Mouse (Mus musculus) cerebellum, adult 2 months (tissue): ENCODE measurements at regions not wholly inside any gene's neighbourhood (a gene's known extent, or its start where the extent isn't known, plus 50 kb on each side); places are given as distances from the start of the nearest gene placed in this dataset.

Source experiments
- CTCF ChIP-seq: fragments of 200-500 bp; IDR thresholded peaks from 2 replicates; pipeline ENCODE4 v1.5.1; 2011; ENCODE audit warnings: low read depth, mild to moderate bottlenecking, control low read depth, low read length, moderate library complexity, borderline replicate concordance; ENCODE audit not compliant: insufficient read depth
- POLR2A ChIP-seq: fragments of 200-500 bp; IDR thresholded peaks from 2 replicates; pipeline ENCODE4 v1.6.1; 2011; ENCODE audit warnings: low read length, control low read depth, borderline replicate concordance; ENCODE audit not compliant: insufficient read depth

DNA sequence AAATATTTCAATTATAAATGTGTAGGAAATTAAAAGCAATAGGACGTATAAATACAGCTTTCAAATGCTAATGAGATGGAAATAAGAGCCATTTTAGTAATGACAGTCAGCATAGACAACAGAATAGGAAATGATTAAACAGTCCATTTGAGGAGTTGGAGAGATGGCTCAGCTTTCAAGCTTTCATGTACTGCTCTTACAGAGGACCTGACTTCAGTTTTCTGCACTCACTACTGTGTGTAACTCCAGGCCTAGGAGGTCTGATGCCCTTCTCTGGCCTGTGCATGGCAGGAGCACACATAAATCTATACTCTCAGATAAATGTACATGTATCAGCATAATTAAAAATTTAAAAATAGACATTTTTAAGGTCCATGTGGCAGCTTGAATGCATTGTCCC is 643.1 kb downstream of the Fgf12 start:
- TF ChIP-seq CTCF (no peak), POLR2A (no peak)
